Mouse (Mus musculus) layer of hippocampus, postnatal 36 days (tissue): ENCODE measurements at regions not wholly inside any gene's neighbourhood (a gene's known extent, or its start where the extent isn't known, plus 50 kb on each side); places are given as distances from the start of the nearest gene placed in this dataset.

ENCODE experiments used
- DNase-seq, 2 experiments: peaks; one replicate each; pipeline ENCODE4 v3.0.0; 2022

DNA sequence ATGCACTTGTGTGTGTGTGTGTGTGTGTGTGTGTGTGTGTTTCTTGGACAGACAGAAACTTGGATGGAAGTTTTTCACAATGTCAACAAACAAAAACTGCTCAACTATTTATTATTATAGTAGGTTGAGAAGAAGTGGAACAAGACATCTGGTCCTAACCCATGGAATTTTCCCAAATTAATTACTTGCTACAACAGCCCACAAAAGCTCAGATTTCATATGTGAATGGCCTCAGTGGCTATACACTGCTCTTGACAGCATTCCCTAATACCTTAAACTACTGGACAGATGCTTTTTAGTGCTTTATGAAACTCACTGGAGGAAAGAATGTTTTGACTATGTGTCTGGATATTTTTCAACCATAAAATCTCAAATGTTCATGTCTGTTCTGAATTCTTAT, 2009.5 kb upstream of the Pcdh17 start:
- no peak for DNase-seq

DNA sequence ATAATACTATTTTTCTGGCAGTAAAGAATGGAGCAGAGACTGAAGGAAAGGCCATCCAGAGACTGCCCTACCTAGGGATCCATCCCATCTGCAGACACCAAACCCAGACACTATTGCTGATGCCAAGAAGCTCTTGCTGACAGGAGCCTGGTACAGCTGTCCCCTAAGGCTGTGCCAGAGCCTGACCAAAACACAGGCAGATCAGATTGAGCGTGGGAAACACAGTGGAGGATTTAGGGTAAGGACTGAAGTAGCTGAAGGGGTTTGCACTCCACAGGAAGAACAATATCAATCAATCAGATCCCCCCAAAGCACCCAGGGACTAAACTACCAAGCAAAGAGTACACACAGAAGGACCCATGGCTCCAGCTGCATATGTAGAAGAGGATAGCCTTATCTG, 1994.5 kb upstream of the Pcdh17 start:
- DNase-seq, result peak in 1 of 2 experiments; percentile 2

DNA sequence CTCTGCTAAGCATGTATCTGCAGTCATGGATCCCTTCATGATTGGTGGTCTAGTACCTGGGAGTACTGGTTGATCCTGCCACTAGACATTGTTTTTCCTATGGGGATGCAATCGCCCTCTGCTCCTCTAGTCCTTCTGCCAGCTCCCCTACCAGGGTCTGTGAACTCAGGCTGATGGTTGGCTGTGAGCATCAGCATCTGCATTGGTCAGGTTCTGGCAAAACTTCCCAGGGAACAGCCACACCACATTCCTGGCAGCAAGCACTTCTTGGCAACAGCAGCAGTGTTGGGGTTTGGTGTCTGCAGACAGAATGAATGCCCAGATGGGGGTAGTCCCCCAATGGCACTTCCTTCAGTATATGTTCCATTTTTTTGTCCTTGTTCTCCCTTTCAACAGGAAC, 1989.9 kb upstream of the Pcdh17 start:
- no peak for DNase-seq

DNA sequence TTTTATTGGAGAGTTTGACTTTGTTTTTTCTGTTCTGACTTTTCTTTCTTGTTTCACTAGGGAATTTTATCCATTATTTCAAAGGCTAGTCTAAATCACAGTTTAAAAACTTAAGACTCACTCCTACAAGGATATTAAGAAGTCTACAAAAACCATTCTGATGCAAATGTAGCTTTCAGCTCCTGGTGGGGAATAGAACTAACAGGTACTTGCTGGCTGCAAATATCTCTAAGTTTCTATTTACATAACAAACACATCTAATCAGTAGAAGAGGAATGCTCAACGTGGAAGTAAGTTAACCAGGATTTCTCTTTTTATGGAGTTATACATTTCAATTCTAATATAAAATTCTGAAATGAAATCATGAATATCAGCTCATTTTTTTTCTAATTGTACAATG, 1976.7 kb upstream of the Pcdh17 start:
- DNase-seq, result no peak
